20 mouse cellular contexts compared by ENCODE assay signal in genomic region chr15:62575791-62576190, GRCm38 (mm10).
DNase-seq lines count a peak whose midpoint lies in the region; TF ChIP-seq lines count a peak whose summit lies in the region.
"Had no signal": no experiment of that assay in that cellular context is flagged by ENCODE, and none has a peak within 500 bp of the region (broad histone marks: within the 10 kb centered on the region; RNA-seq: fewer than 3 reads in every experiment).

No protein-coding gene starts in this region.

- no peaks in the 10 kb centered on the region for H3K36me3 ChIP-seq in C2C12 (ENCODE audit: control insufficient read depth, insufficient read depth)
- H3K36me3 ChIP-seq: forebrain, embryonic 10.5 days; heart, embryonic 10.5 days; heart, embryonic 13.5 days had no signal

- peak; percentile 76 for DNase-seq in adrenal gland, adult 2 months
- no peak for DNase-seq in adrenal gland, adult 18-20 months (ENCODE audit: low spot score in 2 of 2)
- DNase-seq in adrenal gland, postnatal 14 days = peak; percentile 60
- no peak for DNase-seq in kidney, postnatal 14 days
- DNase-seq in layer of hippocampus, postnatal 10 days (ENCODE audit: low spot score in 2 of 2) = no peak
- DNase-seq in cerebellum, adult 9-11 months = no peak
- DNase-seq: cerebellum, adult 18-20 months; cerebellum, postnatal 10 days; gastrocnemius, postnatal 10 days; gastrocnemius, postnatal 36 days; heart, adult 2 months; heart, postnatal 14 days; heart, postnatal 4 days; kidney, adult 18-20 months had no signal

- H3K79me2 ChIP-seq in C2C12 (ENCODE audit: control insufficient read depth, insufficient read depth) = no peaks in the 10 kb centered on the region

- no peak overlapping the region for H3ac ChIP-seq in C2C12 (ENCODE audit: control insufficient read depth, insufficient read length, low read depth)

- H3K79me3 ChIP-seq in C2C12 (ENCODE audit: low read depth) = no peaks in the 10 kb centered on the region

- H3K4me3 ChIP-seq in C2C12 (ENCODE audit: insufficient read depth, poor library complexity, severe bottlenecking) = no peak overlapping the region
- H3K4me3 ChIP-seq: forebrain, embryonic 10.5 days; forebrain, embryonic 13.5 days; heart, adult 2 months; heart, embryonic 10.5 days; heart, embryonic 13.5 days had no signal

- no peak for TF ChIP-seq CTCF in C2C12 (IDR thresholded peaks at IDR 0.05; ENCODE audit: control insufficient read depth, insufficient read depth, insufficient read length)

- H3K27me3 ChIP-seq in C2C12 (ENCODE audit: control insufficient read depth, insufficient read depth, insufficient read length) = no peaks in the 10 kb centered on the region
- H3K27me3 ChIP-seq: forebrain, embryonic 13.5 days; heart, embryonic 13.5 days; Patski had no signal

TF ChIP-seq in C2C12, 6 proteins besides CTCF, POLR2A, EP300 and RAD21:
- TF ChIP-seq MYOD1 (IDR thresholded peaks at IDR 0.05; ENCODE audit: control insufficient read depth, insufficient read length, low read depth) (no peak), FOSL1 (IDR thresholded peaks at IDR 0.05; ENCODE audit: insufficient read depth, low read length, poor library complexity, severe bottlenecking) (no peak), CEBPB (IDR thresholded peaks at IDR 0.05; ENCODE audit: low read depth) (peak; percentile 70), MAX (IDR thresholded peaks at IDR 0.05) (no peak)

Comparison
In these comparisons a context has a peak if more than half of its experiments do, and no peak if none do; other contexts are left out.
1. DNase-seq: peak in adrenal gland, adult 2 months (single experiment) and adrenal gland, postnatal 14 days (single experiment); none in adrenal gland, adult 18-20 months (0 of 2), kidney, postnatal 14 days (single experiment), layer of hippocampus, postnatal 10 days (0 of 2) and cerebellum, adult 9-11 months (single experiment).